Mouse (Mus musculus): ENCODE data around the gene Abl2. TPM values are rescaled to one million over a fixed set of nuclear protein-coding genes. Genes with fewer than 3 reads are reported as not detected.

Abl2 gene
- total and polyA plus RNA-seq, 3 experiments = 4.7 to 25.7 (median 22.1) TPM

GRCm38 (mm10) chr1:156569615-156570014, 11.0 kb downstream of the Abl2 start:
- H3K9ac ChIP-seq (ENCODE audit: low read depth, low read length) = no peak overlapping the region
- H3K79me2 ChIP-seq (replicated peaks; ENCODE audit: control insufficient read depth, insufficient read depth, low read length) = peaks cover 2% of the 10 kb centered on the region
- H3K36me3 ChIP-seq (ENCODE audit: control insufficient read depth, insufficient read depth, low read length) = no peaks in the 10 kb centered on the region
- no peaks in the 10 kb centered on the region for H3K27me3 ChIP-seq (ENCODE audit: control insufficient read depth, insufficient read depth, low read length)
- 53% methylated on average over 4 of the region's 4 CpGs for WGBS
- intact Hi-C loops (cut with DNase I) = no loop called here
- no peak for TF ChIP-seq CTCF (IDR thresholded peaks at IDR 0.05)
- H3K27ac ChIP-seq = no peak overlapping the region
- DNase-seq = no peak
- no peak overlapping the region for H3K4me3 ChIP-seq
- peaks cover 2% of the 10 kb centered on the region for H3K4me1 ChIP-seq (ENCODE audit: control insufficient read depth, insufficient read depth, low read length)

GRCm38 (mm10) chr1:156572952-156573351, 14.4 kb downstream of the Abl2 start:
- intact Hi-C loops (cut with DNase I) = no loop called here
- 85% methylated on average over 4 of the region's 4 CpGs for WGBS
- Histone ChIP-seq H3K27ac (no peak overlapping the region), H3K4me3 (no peak overlapping the region), H3K9ac (ENCODE audit: low read depth, low read length) (no peak overlapping the region), H3K79me2 (replicated peaks; ENCODE audit: control insufficient read depth, insufficient read depth, low read length) (peaks cover 4% of the 10 kb centered on the region; the same call in 1 of the 2 replicates), H3K27me3 (ENCODE audit: control insufficient read depth, insufficient read depth, low read length) (no peaks in the 10 kb centered on the region), H3K36me3 (ENCODE audit: control insufficient read depth, insufficient read depth, low read length) (no peaks in the 10 kb centered on the region), H3K4me1 (ENCODE audit: control insufficient read depth, insufficient read depth, low read length) (peaks cover 2% of the 10 kb centered on the region)
- no peak for DNase-seq
- TF ChIP-seq CTCF (IDR thresholded peaks at IDR 0.05) (no peak), EP300 (IDR thresholded peaks at IDR 0.05; ENCODE audit: insufficient read depth, low read depth, low read length) (no peak), POLR2A (IDR thresholded peaks at IDR 0.05; ENCODE audit: insufficient read depth, low read depth, low read length) (no peak)

GRCm38 (mm10) chr1:156581149-156581548, 22.6 kb downstream of the Abl2 start:
- no peaks in the 10 kb centered on the region for H3K27me3 ChIP-seq (ENCODE audit: control insufficient read depth, insufficient read depth, low read length)
- TF ChIP-seq POLR2A (IDR thresholded peaks at IDR 0.05; ENCODE audit: insufficient read depth, low read depth, low read length) (no peak), CTCF (IDR thresholded peaks at IDR 0.05) (no peak), EP300 (IDR thresholded peaks at IDR 0.05; ENCODE audit: insufficient read depth, low read depth, low read length) (no peak)
- H3K27ac ChIP-seq = no peak overlapping the region
- H3K4me3 ChIP-seq = no peak overlapping the region
- H3K36me3 ChIP-seq (ENCODE audit: control insufficient read depth, insufficient read depth, low read length) = no peaks in the 10 kb centered on the region; the same call in 1 of the 2 replicates
- H3K79me2 ChIP-seq (replicated peaks; ENCODE audit: control insufficient read depth, insufficient read depth, low read length) = peaks cover 11% of the 10 kb centered on the region
- intact Hi-C loops (cut with DNase I) = loop anchor here (5.0 kb wide), 1 partner anchor 51 kb away; no protein-coding TSS in a partner anchor
- 56% methylated on average over 11 of the region's 11 CpGs for WGBS
- peaks cover 1% of the 10 kb centered on the region for H3K4me1 ChIP-seq (ENCODE audit: control insufficient read depth, insufficient read depth, low read length)
- H3K9ac ChIP-seq (ENCODE audit: low read depth, low read length) = no peak overlapping the region
- DNase-seq = no peak

GRCm38 (mm10) chr1:156584175-156584574, 25.6 kb downstream of the Abl2 start:
- Histone ChIP-seq H3K4me3 (no peak overlapping the region), H3K79me2 (replicated peaks; ENCODE audit: control insufficient read depth, insufficient read depth, low read length) (peaks cover 8% of the 10 kb centered on the region), H3K9ac (ENCODE audit: low read depth, low read length) (no peak overlapping the region), H3K27me3 (ENCODE audit: control insufficient read depth, insufficient read depth, low read length) (no peaks in the 10 kb centered on the region), H3K36me3 (ENCODE audit: control insufficient read depth, insufficient read depth, low read length) (no peaks in the 10 kb centered on the region; the same call in 1 of the 2 replicates), H3K27ac (no peak overlapping the region), H3K4me1 (ENCODE audit: control insufficient read depth, insufficient read depth, low read length) (peaks cover 1% of the 10 kb centered on the region)
- WGBS = 37% methylated on average over 1 of the region's 1 CpGs
- TF ChIP-seq CTCF (IDR thresholded peaks at IDR 0.05) = peak; percentile 74
- no peak for TF ChIP-seq POLR2A (IDR thresholded peaks at IDR 0.05; ENCODE audit: insufficient read depth, low read depth, low read length)
- intact Hi-C loops (cut with DNase I) = loop anchor here (5.0 kb wide), 1 partner anchor 48 kb away; no protein-coding TSS in a partner anchor
- DNase-seq = no peak

GRCm38 (mm10) chr1:156585512-156585911, 26.9 kb downstream of the Abl2 start:
- intact Hi-C loops (cut with DNase I) = no loop called here

GRCm38 (mm10) chr1:156589811-156590305, 31.3 kb downstream of the Abl2 start:
- Histone ChIP-seq H3K36me3 (ENCODE audit: control insufficient read depth, insufficient read depth, low read length) (no peaks in the 10 kb centered on the region), H3K9ac (ENCODE audit: low read depth, low read length) (no peak overlapping the region), H3K79me2 (replicated peaks; ENCODE audit: control insufficient read depth, insufficient read depth, low read length) (peaks cover 2% of the 10 kb centered on the region), H3K4me1 (ENCODE audit: control insufficient read depth, insufficient read depth, low read length) (peaks cover 3% of the 10 kb centered on the region; the same call in 1 of the 2 replicates), H3K4me3 (no peak overlapping the region), H3K27ac (no peak overlapping the region), H3K27me3 (ENCODE audit: control insufficient read depth, insufficient read depth, low read length) (no peaks in the 10 kb centered on the region)
- intact Hi-C loops (cut with DNase I) = no loop called here
- no peak for DNase-seq
- TF ChIP-seq CTCF (IDR thresholded peaks at IDR 0.05) (no peak), POLR2A (IDR thresholded peaks at IDR 0.05; ENCODE audit: insufficient read depth, low read depth, low read length) (no peak), EP300 (IDR thresholded peaks at IDR 0.05; ENCODE audit: insufficient read depth, low read depth, low read length) (no peak)
- WGBS = 77% methylated on average over 3 of the region's 3 CpGs

More at GRCm38 (mm10) chr1:156585512-156585911, 26.9 kb downstream of the Abl2 start:
- Histone ChIP-seq H3K4me3 (no peak overlapping the region), H3K79me2 (replicated peaks; ENCODE audit: control insufficient read depth, insufficient read depth, low read length) (peaks cover 8% of the 10 kb centered on the region), H3K36me3 (ENCODE audit: control insufficient read depth, insufficient read depth, low read length) (no peaks in the 10 kb centered on the region; the same call in 1 of the 2 replicates), H3K9ac (ENCODE audit: low read depth, low read length) (no peak overlapping the region), H3K27ac (no peak overlapping the region), H3K27me3 (ENCODE audit: control insufficient read depth, insufficient read depth, low read length) (no peaks in the 10 kb centered on the region), H3K4me1 (ENCODE audit: control insufficient read depth, insufficient read depth, low read length) (peaks cover 4% of the 10 kb centered on the region)
- no peak for DNase-seq
- WGBS = 74% methylated on average over 3 of the region's 3 CpGs
- no peak for TF ChIP-seq POLR2A (IDR thresholded peaks at IDR 0.05; ENCODE audit: insufficient read depth, low read depth, low read length)
- TF ChIP-seq CTCF (IDR thresholded peaks at IDR 0.05) = no peak
- TF ChIP-seq EP300 (IDR thresholded peaks at IDR 0.05; ENCODE audit: insufficient read depth, low read depth, low read length) = no peak

Measured in heart, adult 2 months (tissue).